Mouse (Mus musculus) limb, embryonic 10.5 days (tissue): ENCODE data around the gene Cenpl. TPM values are rescaled to one million over a fixed set of nuclear protein-coding genes. Genes with fewer than 3 reads are reported as not detected.

Source experiments
- DNase-seq: peaks from one replicate; pipeline ENCODE4 v3.0.0-alpha.2; 2017; ENCODE audit warnings: low spot score
- H3K27ac ChIP-seq: fragments of 300-500 bp; sonication (generic); 2 replicates; pipeline ENCODE4 v1.5.1; 2016; ENCODE audit warnings: mild to moderate bottlenecking
- H3K27me3 ChIP-seq: fragments of 300-500 bp; sonication (generic); 2 replicates; pipeline ENCODE4 v1.6.1; 2016; ENCODE audit warnings: low read depth, mild to moderate bottlenecking; ENCODE audit not compliant: poor library complexity, severe bottlenecking
- H3K36me3 ChIP-seq: fragments of 300-500 bp; sonication (generic); 2 replicates; pipeline ENCODE4 v1.6.1; 2016; ENCODE audit warnings: mild to moderate bottlenecking, moderate library complexity
- H3K4me1 ChIP-seq: fragments of 300-500 bp; sonication (generic); 2 replicates; pipeline ENCODE4 v1.6.1; 2016
- H3K4me3 ChIP-seq: fragments of 300-500 bp; sonication (generic); 2 replicates; pipeline ENCODE4 v1.5.1; 2016; ENCODE audit warnings: mild to moderate bottlenecking, moderate library complexity
- H3K9me3 ChIP-seq: fragments of 300-500 bp; sonication (generic); replicated peaks from 2 replicates; pipeline ENCODE4 v1.6.1; 2016; ENCODE audit warnings: mild to moderate bottlenecking
- WGBS: fragments of 180-500 bp; shearing (Covaris S2); methylation state at CpG from one replicate; pipeline ENCODE4 v1.1.7; 2016; 5-methylcytosine and 5-hydroxymethylcytosine counted together
- polyA plus RNA-seq: library from polyadenylated mRNA; unstranded; fragments of >200 nt; fragmentation: Nextera tagmentation; extraction: Ambion mirVana; gene quantifications from 2 replicates; pipeline ENCODE4 v1.2.1, GENCODE M21; 2016

Gene Cenpl
- polyA plus RNA-seq, 1 experiment from 2014 or later = 44.6 TPM

DNA sequence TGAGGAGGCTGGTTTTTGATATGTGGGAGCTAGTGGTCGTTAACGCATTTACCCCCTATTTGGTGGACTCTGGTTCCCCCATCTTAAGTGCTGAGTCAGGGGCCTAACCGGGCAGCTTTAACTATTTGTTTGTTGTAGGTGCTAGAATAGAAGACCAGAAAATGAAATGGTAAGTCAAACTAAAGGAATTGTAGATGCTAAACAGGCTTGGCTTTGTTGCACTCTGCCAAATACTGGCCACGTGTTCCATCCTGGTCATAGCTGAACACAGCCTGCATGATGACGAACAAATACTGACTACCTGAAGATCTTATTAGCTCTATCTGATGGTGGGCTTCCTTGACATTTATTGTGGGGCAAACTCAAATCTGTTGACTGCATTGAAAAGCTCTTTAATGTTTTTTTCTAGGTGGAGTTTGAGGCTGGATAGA lies 34.1 kb upstream of the Cenpl start:
- Histone ChIP-seq H3K4me1 (peaks cover 15% of the 10 kb centered on the region), H3K4me3 (peak overlapping the region; percentile 86), H3K9me3 (no peaks in the 10 kb centered on the region), H3K36me3 (peaks cover 61% of the 10 kb centered on the region), H3K27me3 (no peaks in the 10 kb centered on the region), H3K27ac (peak overlapping the region; percentile 98)
- DNase-seq = peak; percentile 50
- under 1% methylated on average over 5 of the region's 5 CpGs for WGBS

DNA sequence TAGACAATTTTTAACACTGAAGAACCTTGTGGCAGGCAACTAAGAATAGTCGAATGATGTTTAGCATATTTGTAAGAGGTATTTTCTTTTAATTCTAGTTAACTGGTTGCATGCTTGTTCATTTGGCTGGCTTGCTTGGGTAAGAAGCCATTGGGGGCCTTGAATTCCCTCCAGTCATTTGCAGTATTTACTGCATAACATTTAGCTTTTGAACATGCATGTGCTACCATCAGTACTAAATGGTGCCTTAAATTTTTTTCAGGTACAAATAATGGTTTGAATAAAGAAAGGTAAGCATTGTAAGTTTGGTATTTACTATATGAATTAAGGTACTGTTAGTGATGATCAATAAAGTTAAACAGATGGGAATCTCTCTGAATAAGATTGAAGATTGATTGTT lies 33.5 kb upstream of the Cenpl start:
- 3% methylated on average over 1 of the region's 1 CpGs for WGBS
- H3K36me3 ChIP-seq = peaks cover 60% of the 10 kb centered on the region
- DNase-seq = no peak
- H3K9me3 ChIP-seq = no peaks in the 10 kb centered on the region
- H3K4me1 ChIP-seq = peaks cover 15% of the 10 kb centered on the region
- H3K4me3 ChIP-seq = peak overlapping the region; percentile 86
- peak overlapping the region; percentile 98 for H3K27ac ChIP-seq
- no peaks in the 10 kb centered on the region for H3K27me3 ChIP-seq

DNA sequence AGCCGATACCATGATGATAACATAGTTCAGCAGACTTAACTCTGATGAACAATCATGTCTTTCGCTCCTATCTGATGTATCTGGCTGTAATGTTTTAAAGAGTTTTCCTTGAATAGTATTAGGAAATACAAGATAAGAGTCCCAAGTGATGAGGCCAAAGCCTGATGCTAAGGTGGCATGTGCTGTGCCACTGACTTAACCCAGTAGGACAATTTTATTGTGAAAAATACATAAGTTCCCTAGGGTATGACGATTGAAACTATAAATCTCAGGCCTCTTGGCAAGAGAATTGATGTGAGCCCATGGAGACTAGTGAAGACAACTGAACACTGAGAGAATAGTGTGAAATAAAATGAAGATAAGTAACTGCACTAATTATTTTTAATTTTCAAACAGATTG lies 32.9 kb upstream of the Cenpl start:
- Histone ChIP-seq H3K36me3 (peaks cover 60% of the 10 kb centered on the region), H3K4me1 (peaks cover 15% of the 10 kb centered on the region), H3K4me3 (peak overlapping the region; percentile 86), H3K9me3 (no peaks in the 10 kb centered on the region), H3K27ac (peak overlapping the region; percentile 98), H3K27me3 (no peaks in the 10 kb centered on the region)
- DNase-seq = no peak
- 33% methylated on average over 3 of the region's 3 CpGs for WGBS

DNA sequence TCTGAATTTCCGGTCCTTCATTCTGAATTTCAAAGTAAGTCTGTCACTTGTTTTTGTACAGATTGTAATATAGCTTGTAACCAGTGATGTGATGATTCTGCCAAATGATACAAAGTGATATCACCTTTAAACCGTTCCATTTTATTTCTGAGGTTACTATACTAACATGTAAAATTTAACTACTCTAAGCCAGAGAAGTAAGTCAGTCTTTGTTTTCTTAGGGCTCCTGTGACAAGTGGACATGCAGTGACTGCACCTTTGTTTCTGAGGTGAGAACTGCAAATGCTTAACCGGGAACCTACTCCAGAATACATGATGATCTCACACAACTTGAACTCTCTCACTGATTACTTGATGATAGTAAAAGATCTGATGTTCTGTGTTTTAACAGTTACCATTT lies 32.5 kb upstream of the Cenpl start:
- H3K4me3 ChIP-seq = peak overlapping the region; percentile 86
- H3K4me1 ChIP-seq = peaks cover 15% of the 10 kb centered on the region
- peaks cover 64% of the 10 kb centered on the region for H3K36me3 ChIP-seq
- DNase-seq = no peak
- WGBS = 45% methylated on average over 3 of the region's 3 CpGs
- H3K9me3 ChIP-seq = no peaks in the 10 kb centered on the region
- peak overlapping the region; percentile 98; the same call in 1 of the 2 replicates for H3K27ac ChIP-seq
- H3K27me3 ChIP-seq = no peaks in the 10 kb centered on the region

DNA sequence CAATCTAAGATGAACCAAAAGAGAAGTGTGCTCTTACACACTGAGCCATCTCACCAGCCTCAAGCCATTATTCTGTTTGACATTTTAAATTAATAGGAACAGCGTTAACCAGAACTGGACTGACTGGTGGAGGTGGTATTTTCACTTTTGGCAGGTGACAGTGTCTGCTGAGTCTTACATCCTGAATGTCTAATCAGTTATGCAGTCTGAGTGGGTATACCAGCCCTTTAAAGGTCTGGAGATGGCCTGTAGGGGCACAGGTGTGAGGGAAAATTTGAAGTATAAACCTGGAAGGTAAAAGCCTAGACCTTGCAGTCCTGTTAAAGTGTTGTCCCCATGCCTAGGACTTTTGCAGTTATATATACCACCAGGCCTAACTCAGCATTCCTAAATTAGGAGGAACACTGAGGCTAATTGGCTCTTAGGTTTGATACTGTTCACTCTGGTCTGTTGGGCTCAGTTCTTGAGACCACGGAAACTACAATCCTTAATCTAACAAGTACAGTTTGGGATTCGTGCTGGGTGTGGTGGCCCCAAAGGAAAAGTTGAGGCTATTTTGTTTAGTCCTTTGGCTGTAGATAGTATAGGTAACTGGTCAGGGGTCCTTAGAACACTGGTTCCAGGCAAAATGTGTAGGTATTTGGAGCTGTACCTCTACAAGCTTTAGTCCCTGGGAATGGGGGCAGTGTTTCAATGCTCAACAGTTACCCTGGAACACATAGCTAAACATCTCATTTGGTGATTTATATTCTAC lies 31.4 kb upstream of the Cenpl start:
- peaks cover 6% of the 10 kb centered on the region; the same call in 1 of the 2 replicates for H3K4me1 ChIP-seq
- no peak overlapping the region for H3K4me3 ChIP-seq
- peak overlapping the region; percentile 11; the same call in 1 of the 2 replicates for H3K27ac ChIP-seq
- no peaks in the 10 kb centered on the region for H3K27me3 ChIP-seq
- 5% methylated on average over 3 of the region's 3 CpGs for WGBS
- peaks cover 75% of the 10 kb centered on the region for H3K36me3 ChIP-seq
- peak; percentile 57 for DNase-seq
- H3K9me3 ChIP-seq = no peaks in the 10 kb centered on the region

DNA sequence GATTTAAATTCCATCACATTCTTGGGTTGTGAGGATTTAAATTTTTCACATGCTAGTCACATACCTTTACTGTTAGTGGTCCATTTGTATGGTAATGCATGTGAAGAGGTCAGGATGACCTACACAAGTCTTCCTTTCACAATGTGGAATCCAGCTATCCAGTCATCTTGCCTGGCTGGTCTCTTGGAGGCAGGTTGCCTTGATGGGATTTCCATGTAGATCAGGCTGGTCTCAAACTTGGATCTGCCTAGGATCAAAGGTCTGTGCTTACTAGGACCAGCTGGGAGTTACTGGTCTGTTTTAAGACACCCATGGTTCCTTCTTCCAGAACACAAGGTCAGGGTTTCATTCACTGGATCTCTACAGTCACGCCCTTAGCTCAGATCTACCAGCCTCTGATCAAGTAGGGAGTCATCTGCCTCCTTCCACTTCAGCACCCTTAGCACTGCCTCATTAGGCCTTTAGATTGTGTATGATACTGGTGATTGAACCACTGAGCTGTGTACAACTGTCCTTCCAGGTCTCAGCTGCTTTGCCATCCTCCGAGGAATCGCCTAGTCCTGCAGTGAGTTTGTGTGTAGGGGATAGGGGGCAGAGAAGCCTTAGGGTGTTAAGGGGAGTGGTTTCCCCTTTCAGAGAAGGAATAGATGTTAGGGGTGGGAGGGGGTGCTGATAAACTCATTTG lies 30.6 kb upstream of the Cenpl start:
- Histone ChIP-seq H3K27me3 (no peaks in the 10 kb centered on the region), H3K36me3 (peaks cover 83% of the 10 kb centered on the region), H3K27ac (no peak overlapping the region), H3K9me3 (no peaks in the 10 kb centered on the region), H3K4me1 (peaks cover 6% of the 10 kb centered on the region; the same call in 1 of the 2 replicates), H3K4me3 (no peak overlapping the region)
- peak; percentile 59 for DNase-seq
- WGBS = 10% methylated on average over 3 of the region's 3 CpGs

DNA sequence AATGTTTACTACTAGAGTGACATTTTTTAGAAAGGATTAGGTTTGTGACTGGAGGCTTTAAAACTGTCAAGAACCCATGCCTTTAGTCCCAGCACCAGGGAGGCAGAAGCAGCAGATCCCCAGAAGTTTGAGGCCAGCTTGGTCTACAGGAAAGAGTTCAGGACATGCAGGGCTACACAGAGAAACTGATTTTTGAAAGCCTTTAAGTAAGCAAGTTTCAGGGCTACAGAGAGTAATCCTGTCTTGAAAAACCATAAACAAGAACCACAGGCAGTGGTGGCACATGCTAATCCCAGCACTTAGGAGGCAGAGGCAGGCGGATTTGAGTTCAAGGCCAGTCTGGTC lies 30.1 kb upstream of the Cenpl start:
- no peak overlapping the region for H3K4me3 ChIP-seq
- H3K9me3 ChIP-seq = no peaks in the 10 kb centered on the region
- no peak overlapping the region for H3K27ac ChIP-seq
- 63% methylated on average over 1 of the region's 1 CpGs for WGBS
- no peaks in the 10 kb centered on the region for H3K27me3 ChIP-seq
- peaks cover 88% of the 10 kb centered on the region for H3K36me3 ChIP-seq
- H3K4me1 ChIP-seq = peaks cover 6% of the 10 kb centered on the region; the same call in 1 of the 2 replicates
- DNase-seq = peak; percentile 33

DNA sequence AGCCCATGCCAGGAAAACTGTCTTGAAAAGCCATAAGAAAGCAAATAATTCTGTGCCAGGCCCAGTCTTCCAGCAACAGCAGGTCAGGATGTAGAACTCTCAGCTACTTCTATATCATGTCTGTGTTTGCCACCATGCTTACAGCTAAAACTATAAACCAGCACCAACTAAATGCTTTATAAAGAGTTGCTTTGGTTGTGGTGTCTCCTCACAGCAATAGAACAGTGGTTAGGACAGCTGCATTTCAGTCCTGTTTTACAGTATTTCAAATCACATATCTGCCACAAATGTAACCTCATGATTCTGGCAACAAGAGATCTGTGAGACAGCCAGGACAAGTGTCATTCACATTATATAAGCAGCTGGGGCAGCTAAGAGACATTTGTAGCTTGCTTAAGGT lies 29.7 kb upstream of the Cenpl start:
- no peak for DNase-seq
- no peaks in the 10 kb centered on the region for H3K9me3 ChIP-seq
- peaks cover 88% of the 10 kb centered on the region for H3K36me3 ChIP-seq
- H3K27me3 ChIP-seq = no peaks in the 10 kb centered on the region
- H3K4me1 ChIP-seq = peaks cover 6% of the 10 kb centered on the region; the same call in 1 of the 2 replicates
- H3K27ac ChIP-seq = no peak overlapping the region
- no peak overlapping the region for H3K4me3 ChIP-seq

DNA sequence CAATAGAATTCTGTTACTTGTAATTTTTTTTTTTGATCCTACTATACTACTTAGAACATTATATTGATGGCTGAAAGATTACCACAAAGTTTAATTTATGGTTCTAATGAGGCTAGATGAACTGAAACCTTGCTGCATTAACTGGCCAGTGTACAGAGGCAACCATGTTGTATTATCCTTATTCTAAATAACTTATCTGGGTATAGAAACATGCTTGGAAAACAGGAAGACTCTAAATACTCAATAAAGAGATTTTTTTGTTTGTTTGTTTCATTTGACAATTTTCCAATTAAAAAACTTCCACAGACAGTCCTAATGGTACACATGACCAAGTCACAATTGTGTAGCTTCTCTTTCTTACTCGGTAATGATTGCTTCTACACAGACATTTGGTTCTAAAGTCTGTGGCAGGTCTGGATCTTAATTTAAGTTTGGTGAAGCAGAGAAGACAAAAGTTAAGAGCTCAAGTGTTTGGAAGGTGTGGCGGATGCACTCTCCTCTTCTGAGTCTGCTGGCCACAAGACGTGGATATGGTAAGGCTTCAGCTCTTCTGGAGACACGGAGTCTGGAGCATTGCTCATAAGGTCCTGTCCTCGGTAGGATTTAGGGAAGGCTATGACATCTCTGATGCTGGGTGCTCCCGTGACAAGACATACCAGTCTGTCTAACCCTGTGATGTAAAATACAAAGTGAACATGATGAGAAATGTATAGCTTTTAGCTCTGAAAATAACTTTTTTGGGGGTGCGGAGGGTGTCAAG lies 29.1 kb upstream of the Cenpl start:
- no peak for DNase-seq
- no peaks in the 10 kb centered on the region for H3K9me3 ChIP-seq
- H3K27ac ChIP-seq = no peak overlapping the region
- H3K4me1 ChIP-seq = peaks cover 6% of the 10 kb centered on the region; the same call in 1 of the 2 replicates
- 94% methylated on average over 7 of the region's 7 CpGs for WGBS
- peaks cover 88% of the 10 kb centered on the region for H3K36me3 ChIP-seq
- no peaks in the 10 kb centered on the region for H3K27me3 ChIP-seq
- H3K4me3 ChIP-seq = no peak overlapping the region

DNA sequence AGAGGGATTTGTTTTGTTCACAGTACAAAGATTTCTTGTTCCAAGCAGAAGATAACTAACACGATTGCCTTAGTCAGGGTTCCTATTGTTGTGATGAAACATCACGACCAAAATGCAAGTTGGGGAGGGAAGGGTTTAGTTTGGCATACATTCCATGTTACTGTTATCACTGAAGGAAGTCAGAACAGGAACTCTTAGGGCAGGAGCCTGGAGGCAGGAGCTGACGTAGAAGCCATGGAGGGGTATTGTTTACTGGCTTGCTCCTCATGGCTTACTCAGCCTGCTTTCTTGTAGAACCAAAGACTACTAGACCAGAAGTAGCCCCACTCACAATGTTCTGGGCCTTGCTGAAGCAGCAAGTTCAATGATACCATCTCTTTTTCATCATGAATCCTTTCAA lies 23.5 kb upstream of the Cenpl start:
- Histone ChIP-seq H3K36me3 (peaks cover 92% of the 10 kb centered on the region), H3K27me3 (no peaks in the 10 kb centered on the region), H3K4me1 (no peaks in the 10 kb centered on the region), H3K27ac (no peak overlapping the region), H3K4me3 (no peak overlapping the region), H3K9me3 (no peaks in the 10 kb centered on the region)
- no peak for DNase-seq
- 89% methylated on average over 3 of the region's 3 CpGs for WGBS

DNA sequence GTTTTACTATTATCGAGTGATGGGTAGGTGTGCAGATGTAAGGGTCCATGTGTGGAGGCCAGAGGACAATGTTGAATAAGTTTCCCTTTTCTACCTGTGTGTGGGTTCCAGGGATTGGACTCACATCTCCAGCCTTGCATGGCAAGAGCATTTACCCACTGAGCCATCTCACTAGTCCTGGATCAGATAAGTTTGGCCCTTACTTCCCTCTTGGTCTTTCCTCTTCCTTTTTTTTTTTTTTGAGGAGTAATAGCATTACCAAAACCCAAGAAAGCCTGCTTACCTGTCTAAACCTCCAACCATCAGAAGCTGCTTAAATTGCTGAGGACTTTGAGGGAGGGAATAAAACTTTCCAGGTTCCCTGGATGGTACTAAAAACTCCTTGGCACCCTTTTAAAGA lies 13.3 kb upstream of the Cenpl start:
- no peak for DNase-seq
- peaks cover 70% of the 10 kb centered on the region for H3K36me3 ChIP-seq
- 98% methylated on average over 1 of the region's 1 CpGs for WGBS
- no peak overlapping the region for H3K27ac ChIP-seq
- H3K9me3 ChIP-seq = no peaks in the 10 kb centered on the region
- H3K27me3 ChIP-seq = no peaks in the 10 kb centered on the region
- H3K4me1 ChIP-seq = no peaks in the 10 kb centered on the region
- no peak overlapping the region for H3K4me3 ChIP-seq

DNA sequence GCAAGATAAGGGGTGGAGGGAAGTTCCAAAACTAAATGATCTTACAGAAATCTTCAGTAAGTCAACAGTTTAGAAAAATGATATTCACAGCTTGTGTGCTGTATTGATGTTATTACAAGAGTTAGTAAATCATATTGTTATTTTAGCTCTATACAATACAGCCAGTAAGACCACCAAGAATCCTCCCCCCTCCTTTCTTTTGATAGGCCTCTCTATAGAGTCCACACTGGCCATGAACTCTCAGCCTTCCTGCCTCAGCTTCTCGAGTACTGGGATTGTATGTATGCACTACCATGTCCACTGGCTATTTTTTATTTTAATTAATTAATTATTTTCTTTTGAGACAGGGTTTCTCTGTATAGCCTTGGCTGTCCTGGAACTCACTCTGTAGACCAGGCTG lies 7.2 kb upstream of the Cenpl start:
- Histone ChIP-seq H3K4me3 (no peak overlapping the region), H3K27me3 (no peaks in the 10 kb centered on the region), H3K36me3 (peaks cover 47% of the 10 kb centered on the region), H3K9me3 (no peaks in the 10 kb centered on the region), H3K4me1 (no peaks in the 10 kb centered on the region), H3K27ac (no peak overlapping the region)
- 89% methylated on average over 1 of the region's 1 CpGs for WGBS
- no peak for DNase-seq

DNA sequence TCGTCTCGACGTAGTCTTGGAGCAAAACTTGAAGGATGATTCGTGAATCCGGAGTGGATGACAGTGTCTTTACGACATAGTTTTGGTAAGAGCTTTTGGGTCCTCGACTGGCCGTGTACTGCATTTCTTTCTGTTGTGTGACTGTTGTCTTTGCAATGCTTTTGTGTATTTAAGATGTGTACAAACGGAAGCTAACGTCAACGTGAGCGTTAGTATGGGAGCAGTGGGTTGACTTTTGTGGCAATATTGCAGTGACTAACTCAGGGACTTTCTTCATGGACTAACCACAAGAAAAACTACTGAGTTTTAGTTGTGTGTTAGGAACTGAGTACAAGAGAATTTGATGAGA lies 733 bp downstream of the Cenpl start:
- Histone ChIP-seq H3K27ac (peak overlapping the region; percentile 93), H3K27me3 (no peaks in the 10 kb centered on the region), H3K4me1 (peaks cover 29% of the 10 kb centered on the region), H3K36me3 (peaks cover 28% of the 10 kb centered on the region), H3K9me3 (no peaks in the 10 kb centered on the region), H3K4me3 (peak overlapping the region; percentile 74)
- no peak for DNase-seq
- under 1% methylated on average over 12 of the region's 12 CpGs for WGBS
